Mouse (Mus musculus) kidney, adult 2 months (tissue): ENCODE measurements around the gene Gabbr2. TPM values are rescaled to one million over a fixed set of nuclear protein-coding genes. Genes with fewer than 3 reads are reported as not detected.

ENCODE experiments used
- DNase-seq: peaks from one replicate; pipeline ENCODE4 v3.0.0; 2021
- H3K27ac ChIP-seq: fragments of 200-500 bp; 2 replicates; pipeline ENCODE4 v1.5.1; 2012; ENCODE audit warnings: low read depth, low read length, control low read depth, inconsistent platforms; ENCODE audit not compliant: insufficient read depth
- H3K27me3 ChIP-seq: fragments of 200-500 bp; replicated peaks from 2 replicates; pipeline ENCODE4 v1.6.1; 2012; ENCODE audit warnings: mild to moderate bottlenecking, moderate library complexity, low read length, inconsistent platforms; ENCODE audit not compliant: control insufficient read depth, insufficient read depth
- H3K36me3 ChIP-seq: fragments of 200-500 bp; 2 replicates; pipeline ENCODE4 v1.6.1; 2012; ENCODE audit warnings: mild to moderate bottlenecking, moderate library complexity, low read length, inconsistent platforms; ENCODE audit not compliant: control insufficient read depth, insufficient read depth
- H3K4me1 ChIP-seq: fragments of 200-500 bp; 2 replicates; pipeline ENCODE4 v1.6.1; 2011; ENCODE audit warnings: low read length; ENCODE audit not compliant: control insufficient read depth, insufficient read depth
- H3K4me3 ChIP-seq: fragments of 200-500 bp; 2 replicates; pipeline ENCODE4 v1.5.1; 2011; ENCODE audit warnings: mild to moderate bottlenecking, low read depth, low read length, control low read depth; ENCODE audit not compliant: insufficient read depth
- CTCF ChIP-seq: fragments of 200-500 bp; conservative IDR thresholded peaks from 2 replicates; pipeline ENCODE4 v1.5.1; 2011; ENCODE audit warnings: low read depth, mild to moderate bottlenecking, control low read depth, low read length, moderate library complexity, mixed read lengths; ENCODE audit not compliant: insufficient read depth, insufficient read length
- POLR2A ChIP-seq: fragments of 200-500 bp; IDR thresholded peaks from one replicate; pipeline ENCODE4 v1.6.1; 2011; ENCODE audit warnings: low read depth, low read length, control low read depth
- WGBS: fragments of 180-500 bp; shearing (Covaris S2); methylation state at CpG from one replicate; pipeline ENCODE4 v1.1.7; 2018; 5-methylcytosine and 5-hydroxymethylcytosine counted together
- polyA plus RNA-seq: library from polyadenylated mRNA; depleted of rRNA; stranded (reverse); fragments of >200 nt; gene quantifications from 2 replicates; pipeline ENCODE4 v1.2.3, GENCODE M21; 2012

The Gabbr2 gene
- polyA plus RNA-seq, 1 experiment = 0.28 TPM

DNA sequence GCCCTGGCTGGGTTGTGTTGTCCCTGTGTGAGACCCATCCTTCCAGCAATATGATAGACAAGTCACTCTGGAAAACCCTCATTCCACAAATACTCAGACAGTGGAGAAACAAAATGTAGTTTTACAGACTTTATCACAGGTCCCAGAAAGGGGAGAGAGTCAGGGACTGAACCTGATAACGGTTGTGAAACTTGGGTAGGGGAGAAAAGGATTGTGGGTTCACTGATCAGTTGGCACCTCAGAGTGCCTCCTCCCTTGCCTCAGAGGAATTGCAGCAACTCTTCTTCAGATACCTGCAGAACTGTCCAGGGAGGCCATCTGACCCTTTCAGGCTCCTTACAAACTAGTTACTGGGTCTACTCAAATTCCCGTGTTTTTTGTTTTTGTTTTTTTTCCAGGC, 359.2 kb downstream of the Gabbr2 start:
- no peak for DNase-seq
- H3K36me3 ChIP-seq = no peaks in the 10 kb centered on the region
- H3K4me3 ChIP-seq = no peak overlapping the region
- WGBS = 64% methylated on average over 2 of the region's 2 CpGs
- H3K27ac ChIP-seq = no peak overlapping the region
- TF ChIP-seq CTCF (no peak), POLR2A (no peak)
- no peaks in the 10 kb centered on the region for H3K27me3 ChIP-seq
- H3K4me1 ChIP-seq = no peaks in the 10 kb centered on the region

DNA sequence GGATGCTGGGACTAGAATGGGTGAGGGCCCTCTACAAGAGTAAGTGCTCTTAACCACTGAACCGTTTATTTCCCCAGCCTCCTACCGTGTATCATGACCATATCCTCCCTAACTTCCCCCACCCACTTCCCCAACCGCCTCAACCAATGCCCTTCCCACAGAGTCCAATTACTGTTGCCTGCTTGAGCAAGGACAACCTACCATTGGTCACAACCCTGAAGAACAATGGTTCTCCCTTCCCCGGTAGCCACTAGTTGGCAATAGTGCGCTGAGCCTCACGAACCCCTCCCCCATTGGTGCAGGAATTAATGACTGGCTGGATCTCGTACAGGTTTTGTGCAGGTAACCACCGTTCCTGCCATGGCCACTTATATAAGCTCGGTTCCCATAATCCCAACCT, 361.3 kb downstream of the Gabbr2 start:
- no peak for TF ChIP-seq POLR2A
- no peak for TF ChIP-seq CTCF
- H3K36me3 ChIP-seq = no peaks in the 10 kb centered on the region
- WGBS = 53% methylated on average over 9 of the region's 9 CpGs
- H3K27ac ChIP-seq = no peak overlapping the region
- no peak overlapping the region for H3K4me3 ChIP-seq
- no peaks in the 10 kb centered on the region for H3K4me1 ChIP-seq
- DNase-seq = peak; percentile 41
- no peaks in the 10 kb centered on the region for H3K27me3 ChIP-seq

DNA sequence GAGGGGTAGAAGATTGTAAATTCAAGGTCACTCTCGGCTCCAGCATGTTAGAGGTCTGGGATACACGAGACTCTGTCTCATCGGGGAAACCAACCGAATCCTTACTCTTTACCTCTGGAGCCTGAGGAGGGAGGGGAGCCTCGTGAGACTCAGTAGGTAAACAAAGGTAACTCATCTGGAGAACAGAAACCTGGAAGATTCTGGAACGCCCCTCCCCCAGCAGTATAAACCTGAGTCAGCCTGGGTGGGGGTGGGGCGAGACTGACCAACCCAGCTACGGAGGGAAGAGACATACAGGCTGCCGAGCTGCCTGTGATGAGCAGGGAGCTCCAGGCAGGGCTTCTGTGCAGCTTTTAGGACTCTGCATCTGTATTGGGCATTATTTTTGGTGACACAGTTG, 362.8 kb downstream of the Gabbr2 start:
- 29% methylated on average over 9 of the region's 9 CpGs for WGBS
- H3K27ac ChIP-seq = no peak overlapping the region
- no peaks in the 10 kb centered on the region for H3K27me3 ChIP-seq
- DNase-seq = no peak
- no peak for TF ChIP-seq CTCF
- H3K4me1 ChIP-seq = no peaks in the 10 kb centered on the region
- H3K4me3 ChIP-seq = no peak overlapping the region
- H3K36me3 ChIP-seq = no peaks in the 10 kb centered on the region

DNA sequence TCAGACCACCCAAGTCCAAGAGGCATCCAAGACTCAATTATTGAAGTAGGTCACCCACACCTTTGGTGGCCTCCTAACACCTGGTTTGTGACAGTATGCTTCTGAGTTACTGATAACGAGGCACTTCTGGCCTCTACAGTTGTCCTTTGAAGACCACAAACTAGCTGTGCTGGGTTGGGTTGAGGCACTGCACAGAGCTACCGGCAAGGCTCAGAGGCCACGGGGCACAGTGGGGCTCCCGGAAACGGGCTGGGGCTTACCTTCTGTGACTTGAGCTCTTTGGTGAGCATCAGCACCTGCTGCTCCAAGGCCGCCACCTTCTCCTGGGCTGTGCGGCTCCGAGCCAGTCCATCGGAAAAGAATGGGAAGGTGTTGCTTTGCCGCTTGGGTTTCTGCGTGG, 363.6 kb downstream of the Gabbr2 start:
- 76% methylated on average over 11 of the region's 11 CpGs for WGBS
- no peak overlapping the region for H3K27ac ChIP-seq
- DNase-seq = no peak

DNA sequence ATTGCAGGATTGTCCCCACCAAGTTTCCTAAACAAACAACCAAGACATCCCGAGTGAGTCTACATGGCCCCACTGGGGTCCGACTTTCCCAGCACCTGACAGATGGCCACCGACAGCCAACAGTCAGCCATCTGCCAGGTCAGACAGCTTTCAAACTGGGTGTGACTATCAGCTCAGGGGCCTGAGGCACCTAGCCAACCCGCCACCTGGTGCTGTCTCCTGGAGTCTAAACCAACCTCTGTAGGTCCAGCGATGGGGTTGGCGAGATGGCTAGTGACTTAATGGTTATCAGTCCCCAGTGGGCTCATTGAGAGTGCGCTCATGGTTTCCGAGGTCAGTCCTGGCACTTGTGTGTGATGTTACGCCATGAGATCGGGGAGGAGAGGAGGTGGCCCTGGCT, 366.6 kb downstream of the Gabbr2 start:
- TF ChIP-seq CTCF (no peak), POLR2A (no peak)
- H3K4me3 ChIP-seq = no peak overlapping the region
- no peaks in the 10 kb centered on the region for H3K4me1 ChIP-seq
- WGBS = 79% methylated on average over 10 of the region's 10 CpGs
- DNase-seq = no peak
- H3K27me3 ChIP-seq = no peaks in the 10 kb centered on the region
- H3K27ac ChIP-seq = no peak overlapping the region
- no peaks in the 10 kb centered on the region for H3K36me3 ChIP-seq

More for the DNA sequence above, 363.6 kb downstream of the Gabbr2 start:
- Histone ChIP-seq H3K4me3 (no peak overlapping the region), H3K36me3 (no peaks in the 10 kb centered on the region), H3K4me1 (no peaks in the 10 kb centered on the region), H3K27me3 (no peaks in the 10 kb centered on the region)
- no peak for TF ChIP-seq CTCF
- no peak for TF ChIP-seq POLR2A

DNA sequence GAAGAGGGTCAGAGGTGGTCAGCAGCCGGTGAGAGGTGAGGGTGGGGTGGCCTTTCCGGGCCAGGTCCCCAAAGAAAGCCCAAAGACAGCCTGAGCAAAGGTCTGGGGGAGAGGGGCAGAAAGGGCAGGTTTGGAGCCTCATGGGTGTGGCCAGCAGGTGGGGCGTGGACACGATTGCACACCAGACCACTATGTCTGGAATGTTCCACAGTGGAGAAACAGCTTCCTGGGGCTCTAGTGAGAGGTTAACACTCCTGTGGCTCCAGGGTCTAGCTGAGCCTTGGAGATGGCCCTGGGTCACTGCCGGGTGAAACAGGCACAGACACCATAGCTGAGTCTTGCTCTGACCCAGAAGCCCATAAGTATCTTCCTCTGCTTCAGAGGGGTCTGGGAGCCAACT, 368.7 kb downstream of the Gabbr2 start:
- DNase-seq = no peak
- no peaks in the 10 kb centered on the region for H3K36me3 ChIP-seq
- WGBS = 70% methylated on average over 5 of the region's 5 CpGs

DNA sequence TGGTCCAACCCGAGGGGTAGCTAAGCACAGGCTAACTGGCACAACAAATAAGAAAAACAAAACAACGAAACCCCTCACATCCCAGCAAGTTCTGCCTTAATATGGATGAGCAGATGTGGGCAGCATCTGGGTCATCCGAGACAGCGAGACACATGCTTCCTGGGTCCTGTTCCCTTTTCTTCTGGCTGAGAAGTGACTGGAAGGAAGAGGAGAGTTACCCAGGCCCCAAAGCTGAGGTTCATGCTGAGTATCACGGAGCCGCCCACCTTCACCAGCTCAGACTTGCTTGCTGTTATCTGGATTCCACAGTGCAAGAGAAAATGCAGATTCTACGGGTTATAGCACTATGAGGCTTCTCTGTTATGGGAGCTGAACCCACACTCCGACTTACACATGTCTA, 370.7 kb downstream of the Gabbr2 start:
- WGBS = 88% methylated on average over 8 of the region's 8 CpGs
- DNase-seq = no peak
- Histone ChIP-seq H3K27ac (no peak overlapping the region), H3K4me1 (no peaks in the 10 kb centered on the region), H3K27me3 (no peaks in the 10 kb centered on the region), H3K36me3 (no peaks in the 10 kb centered on the region), H3K4me3 (no peak overlapping the region)
- TF ChIP-seq CTCF = no peak
- TF ChIP-seq POLR2A = no peak

More for the DNA sequence above, 368.7 kb downstream of the Gabbr2 start:
- H3K4me1 ChIP-seq = no peaks in the 10 kb centered on the region
- no peak overlapping the region for H3K4me3 ChIP-seq
- H3K27ac ChIP-seq = no peak overlapping the region
- no peak for TF ChIP-seq POLR2A
- no peaks in the 10 kb centered on the region for H3K27me3 ChIP-seq

DNA sequence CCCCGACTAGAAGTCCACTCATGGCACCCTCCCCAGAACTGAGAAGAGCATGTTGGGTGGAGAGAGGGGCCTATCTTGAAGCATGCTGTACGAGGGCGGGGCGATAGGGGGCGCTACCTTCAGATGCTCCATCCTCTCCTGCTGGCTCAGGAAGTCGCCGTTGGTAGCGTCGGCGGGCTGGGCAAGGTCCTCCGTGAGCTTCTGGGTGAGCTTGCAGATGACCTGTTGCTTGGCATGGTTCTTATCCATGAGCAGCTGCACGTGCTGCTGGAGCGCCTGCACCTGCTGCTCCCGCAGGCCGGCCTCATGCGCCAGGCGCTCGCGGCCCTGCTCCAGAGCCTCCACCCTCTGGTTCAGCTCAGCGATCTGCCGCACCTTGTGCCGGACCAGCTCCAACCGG, 371.3 kb downstream of the Gabbr2 start:
- 26% methylated on average over 23 of the region's 23 CpGs for WGBS
- DNase-seq = no peak

More for the DNA sequence above, 371.3 kb downstream of the Gabbr2 start:
- no peak overlapping the region for H3K4me3 ChIP-seq
- no peaks in the 10 kb centered on the region for H3K27me3 ChIP-seq
- H3K27ac ChIP-seq = no peak overlapping the region
- H3K4me1 ChIP-seq = no peaks in the 10 kb centered on the region
- TF ChIP-seq CTCF = peak; percentile 45
- TF ChIP-seq POLR2A = no peak
- H3K36me3 ChIP-seq = no peaks in the 10 kb centered on the region
